Mouse (Mus musculus) Patski (cell line): ENCODE results near the gene Snx11. TPM values are rescaled to one million over a fixed set of nuclear protein-coding genes. Genes with fewer than 3 reads are reported as not detected.
A peak's percentile ranks its signal among the peaks of the same experiment; 100 is the strongest.
"Not testable (repeated sequence)": the region's sequence is repeated elsewhere in the genome, so short reads cannot be mapped to it uniquely, and the experiment has no call there.

ENCODE experiments used
- ATAC-seq: fragments of 100-300 bp; one replicate; pipeline ENCODE4 v1.8.0; 2021
- CTCF ChIA-PET: fragments of 350-600 bp; sonication (Branson Sonifier 250); formaldehyde crosslinking; loops from one replicate; lab custom pipeline; 2022; ENCODE audit warnings: inconsistent platforms; lab: Charles Lee
- POLR2A ChIA-PET: fragments of 350-600 bp; sonication (Branson Sonifier 250); formaldehyde crosslinking; loops from one replicate; lab custom pipeline; 2022; ENCODE audit warnings: antibody characterized with exemption, inconsistent platforms; lab: Charles Lee
- DNase-seq: peaks from one replicate; pipeline ENCODE4 v3.0.0-alpha.2; 2011; ENCODE audit warnings: low read depth, low spot score
- H3K27me3 ChIP-seq: fragments of 371-371 bp; one replicate; pipeline ENCODE4 v1.5.1; 2021
- CTCF ChIP-seq: fragments of 100-300 bp; IDR thresholded peaks from one replicate; pipeline ENCODE4 v1.5.1; 2021
- in situ Hi-C: fragments of 300-500 bp; cut with MboI; formaldehyde crosslinking; loops from 3 replicates; pipeline ENCODE4 v1.11.1; 2018; ENCODE audit warnings: low pct_unique_long_range_greater_than_20kb, mixed read lengths
- polyA plus RNA-seq: library from polyadenylated mRNA; unstranded; gene quantifications from one replicate; pipeline ENCODE4 v1.2.3, GENCODE M21; 2021

Snx11 gene
- polyA plus RNA-seq, 1 experiment from 2014 or later: 23.6 TPM

GRCm38 (mm10) chr11:96796586-96796985, 19.2 kb upstream of the Snx11 start:
- DNase-seq (no peak), ATAC-seq (no peak)
- no peaks in the 10 kb centered on the region for H3K27me3 ChIP-seq
- TF ChIP-seq CTCF: peak; percentile 67
- CTCF ChIA-PET: interaction anchor here (0.8 to 2.2 kb wide), 8 partner anchors 9 to 64 kb away, joined by 3 to 6 read pairs (median 5); partner anchors contain the start of gene Nfe2l1
- in situ Hi-C loops: no loop called here
- POLR2A ChIA-PET: no interaction called here

GRCm38 (mm10) chr11:96796081-96796480, 18.7 kb upstream of the Snx11 start:
- no peak for TF ChIP-seq CTCF
- in situ Hi-C loops: no loop called here
- CTCF ChIA-PET: interaction anchor here (0.8 to 2.2 kb wide), 7 partner anchors 10 to 64 kb away, joined by 3 to 6 read pairs (median 5); partner anchors contain the start of gene Nfe2l1
- DNase-seq: no peak
- H3K27me3 ChIP-seq: no peaks in the 10 kb centered on the region
- POLR2A ChIA-PET: interaction anchor here (0.7 kb wide), 1 partner anchor 28 kb away, joined by 4 read pairs; no protein-coding TSS in a partner anchor
- no peak for ATAC-seq

GRCm38 (mm10) chr11:96795491-96795890, 18.1 kb upstream of the Snx11 start:
- no peaks in the 10 kb centered on the region for H3K27me3 ChIP-seq
- POLR2A ChIA-PET: interaction anchor here (0.7 kb wide), 1 partner anchor 27 kb away, joined by 4 read pairs; no protein-coding TSS in a partner anchor
- TF ChIP-seq CTCF: no peak
- CTCF ChIA-PET: no interaction called here
- DNase-seq (no peak), ATAC-seq (no peak)
- in situ Hi-C loops: no loop called here

- in situ Hi-C loops: no loop called here
- TF ChIP-seq CTCF: no peak
- ChIA-PET POLR2A (no interaction called here), CTCF (interaction anchor here (0.9 kb wide), 1 partner anchor 10 kb away, joined by 3 read pairs; no protein-coding TSS in a partner anchor)
- no peak for ATAC-seq
- no peaks in the 10 kb centered on the region for H3K27me3 ChIP-seq
- no peak for DNase-seq
Measured at GRCm38 (mm10) chr11:96790681-96791080, 13.3 kb upstream of the Snx11 start.

- DNase-seq (no peak), ATAC-seq (no peak)
- in situ Hi-C loops: no loop called here
- ChIA-PET POLR2A (no interaction called here), CTCF (interaction anchor here (0.7 to 0.9 kb wide), 2 partner anchors 11 kb away, joined by 3 read pairs; no protein-coding TSS in a partner anchor)
- peak; percentile 50 for TF ChIP-seq CTCF
- no peaks in the 10 kb centered on the region for H3K27me3 ChIP-seq
Measured at GRCm38 (mm10) chr11:96789990-96790389, 12.6 kb upstream of the Snx11 start.

GRCm38 (mm10) chr11:96788871-96789795, 11.8 kb upstream of the Snx11 start, which contains the start of gene Cbx1:
Cbx1 (plus strand) TSS chr11:96789127.
- H3K27me3 ChIP-seq: no peaks in the 10 kb centered on the region
- ATAC-seq (peak; percentile 69), DNase-seq (peak; percentile 59)
- in situ Hi-C loops: no loop called here
- POLR2A ChIA-PET: no interaction called here
- CTCF ChIA-PET: no interaction called here
- TF ChIP-seq CTCF: no peak

GRCm38 (mm10) chr11:96786731-96787450, 9.5 kb upstream of the Snx11 start:
- TF ChIP-seq CTCF: no peak
- in situ Hi-C loops: no loop called here
- DNase-seq: no peak
- ChIA-PET POLR2A (interaction anchor here (1.2 kb wide), 1 partner anchor 42 kb away, joined by 3 read pairs; no protein-coding TSS in a partner anchor), CTCF (no interaction called here)
- no peak for ATAC-seq
- no peaks in the 10 kb centered on the region for H3K27me3 ChIP-seq

- ChIA-PET CTCF (interaction anchor here (1.3 to 1.4 kb wide), 3 partner anchors 8 to 57 kb away, joined by 3 to 4 read pairs (median 3); no protein-coding TSS in a partner anchor), POLR2A (interaction anchor here (0.6 kb wide), 1 partner anchor 646 kb away, joined by 4 read pairs; no protein-coding TSS in a partner anchor)
- ATAC-seq, DNase-seq, in situ Hi-C loops, H3K27me3 ChIP-seq: not testable (repeated sequence)
- peak; percentile 84 for TF ChIP-seq CTCF
Measured at GRCm38 (mm10) chr11:96784847-96785246, 7.5 kb upstream of the Snx11 start.

- DNase-seq (no peak), ATAC-seq (no peak)
- peak; percentile 75 for TF ChIP-seq CTCF
- POLR2A ChIA-PET: interaction anchor here (0.7 kb wide), 1 partner anchor 99 kb away, joined by 3 read pairs; no protein-coding TSS in a partner anchor
- no peaks in the 10 kb centered on the region for H3K27me3 ChIP-seq
- in situ Hi-C loops: no loop called here
- CTCF ChIA-PET: interaction anchor here (0.7 to 2.5 kb wide), 7 partner anchors 9 to 80 kb away, joined by 3 to 12 read pairs (median 5); no protein-coding TSS in a partner anchor
Measured at GRCm38 (mm10) chr11:96781425-96781824, 4.1 kb upstream of the Snx11 start.

- POLR2A ChIA-PET: no interaction called here
- no peak for TF ChIP-seq CTCF
- CTCF ChIA-PET: interaction anchor here (1.1 to 2.5 kb wide), 5 partner anchors 8 to 81 kb away, joined by 3 to 12 read pairs (median 5); no protein-coding TSS in a partner anchor
- no peaks in the 10 kb centered on the region for H3K27me3 ChIP-seq
- DNase-seq: no peak
- in situ Hi-C loops: no loop called here
- ATAC-seq: no peak
Measured at GRCm38 (mm10) chr11:96780306-96780705, 2.9 kb upstream of the Snx11 start.

- not testable (repeated sequence) for DNase-seq, ATAC-seq, H3K27me3 ChIP-seq
- CTCF ChIA-PET: interaction anchor here (0.9 to 3.6 kb wide), 5 partner anchors 12 to 52 kb away, joined by 3 to 15 read pairs (median 3); no protein-coding TSS in a partner anchor
- POLR2A ChIA-PET: interaction anchor here (1.5 kb wide), 1 partner anchor 85 kb away, joined by 5 read pairs; no protein-coding TSS in a partner anchor
- in situ Hi-C loops: loop anchor here (5.0 kb wide), 1 partner anchor 84 kb away; no protein-coding TSS in a partner anchor
Measured at GRCm38 (mm10) chr11:96778061-96778627, 785 bp upstream of the Snx11 start.
